Mouse (Mus musculus) forebrain, embryonic 12.5 days (tissue): ENCODE data around the gene Trir. TPM values are rescaled to one million over a fixed set of nuclear protein-coding genes. Genes with fewer than 3 reads are reported as not detected.
A peak's percentile ranks its signal among the peaks of the same experiment; 100 is the strongest.

Experiments used
- ATAC-seq: fragments of 200-750 bp; cut with Nextera tagmentation; 2 replicates; pipeline ENCODE4 v1.8.0; 2017; ENCODE audit warnings: moderate TSS enrichment; ENCODE audit not compliant: low FRiP score
- H3K27ac ChIP-seq: fragments of 300-500 bp; sonication (generic); 2 replicates; pipeline ENCODE4 v1.5.1; 2016; ENCODE audit warnings: mild to moderate bottlenecking
- H3K27me3 ChIP-seq: fragments of 300-500 bp; sonication (generic); 2 replicates; pipeline ENCODE4 v1.6.1; 2016; ENCODE audit warnings: mild to moderate bottlenecking
- H3K36me3 ChIP-seq: fragments of 300-500 bp; sonication (generic); replicated peaks from 2 replicates; pipeline ENCODE4 v1.6.1; 2016; ENCODE audit warnings: mild to moderate bottlenecking
- H3K4me1 ChIP-seq: fragments of 300-500 bp; sonication (generic); 2 replicates; pipeline ENCODE4 v1.6.1; 2016
- H3K4me2 ChIP-seq: fragments of 300-500 bp; sonication (generic); 2 replicates; pipeline ENCODE4 v1.6.1; 2016; ENCODE audit warnings: mild to moderate bottlenecking, moderate library complexity
- H3K4me3 ChIP-seq: fragments of 300-500 bp; sonication (generic); replicated peaks from 2 replicates; pipeline ENCODE4 v1.5.1; 2016; ENCODE audit warnings: mild to moderate bottlenecking
- H3K9ac ChIP-seq: fragments of 300-500 bp; sonication (generic); 2 replicates; pipeline ENCODE4 v1.6.1; 2016; ENCODE audit warnings: mild to moderate bottlenecking
- H3K9me3 ChIP-seq: fragments of 300-500 bp; sonication (generic); 2 replicates; pipeline ENCODE4 v1.6.1; 2016
- WGBS: fragments of 180-500 bp; shearing (Covaris S2); methylation state at CpG from one replicate; pipeline ENCODE4 v1.1.7; 2016; 5-methylcytosine and 5-hydroxymethylcytosine counted together
- polyA plus RNA-seq: library from polyadenylated mRNA; unstranded; fragments of >200 nt; fragmentation: Nextera tagmentation; extraction: Ambion mirVana; gene quantifications from 2 replicates; pipeline ENCODE4 v1.2.1, GENCODE M21; 2016

Gene Trir
- polyA plus RNA-seq, 1 experiment from 2014 or later: 175 TPM

DNA sequence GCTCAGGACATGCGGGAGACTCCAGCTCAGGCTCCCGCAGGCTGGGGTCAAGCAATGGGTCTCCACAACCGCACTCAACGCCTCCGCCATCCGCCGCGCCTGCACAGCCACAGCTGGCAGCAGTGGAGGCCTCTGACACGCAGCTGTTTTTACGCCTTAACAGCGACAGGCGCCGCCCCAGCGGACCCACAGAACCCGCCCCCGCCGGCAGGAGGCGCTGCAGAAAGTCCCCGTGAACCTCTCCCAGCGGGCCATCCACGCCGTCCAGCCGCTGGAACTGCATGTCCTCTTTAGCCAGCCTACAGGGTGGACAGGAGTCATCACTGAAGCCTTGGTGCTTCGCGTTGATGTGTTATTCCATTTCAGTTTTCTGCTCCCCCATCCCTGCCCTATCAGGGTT is 18.9 kb upstream of the Trir start:
- Histone ChIP-seq H3K4me2 (no peak overlapping the region), H3K27me3 (peaks cover 54% of the 10 kb centered on the region), H3K4me1 (no peaks in the 10 kb centered on the region), H3K9ac (no peak overlapping the region), H3K4me3 (no peak overlapping the region), H3K36me3 (no peaks in the 10 kb centered on the region), H3K9me3 (0 out of 2 replicates have a peak, but pooled peaks cover 5% of the 10 kb centered on the region), H3K27ac (no peak overlapping the region)
- WGBS: 17% methylated on average over 25 of the region's 25 CpGs
- ATAC-seq: no peak

DNA sequence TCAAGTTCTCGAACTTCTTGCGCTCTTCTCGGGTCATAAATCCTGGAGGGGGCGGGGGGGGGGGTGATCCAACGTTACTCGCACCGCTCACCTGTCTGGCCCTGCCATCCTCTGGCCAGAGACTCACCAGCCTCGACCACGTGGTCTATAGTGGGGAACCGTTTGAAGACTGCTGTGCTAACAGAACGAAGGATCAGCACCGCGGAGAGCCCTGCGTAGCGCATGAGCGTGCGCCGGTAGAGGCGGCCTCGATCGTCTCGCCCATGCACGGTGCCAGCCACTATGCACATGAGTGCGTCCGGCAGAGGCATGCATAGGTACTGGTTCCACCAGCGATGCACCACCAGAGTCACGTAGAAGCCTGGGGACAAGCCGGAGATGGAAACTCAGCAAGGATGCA is 15.4 kb upstream of the Trir start:
- Histone ChIP-seq H3K4me3 (no peak overlapping the region), H3K9me3 (0 out of 2 replicates have a peak, but pooled peaks cover 5% of the 10 kb centered on the region), H3K27ac (no peak overlapping the region), H3K27me3 (peaks cover 74% of the 10 kb centered on the region), H3K36me3 (no peaks in the 10 kb centered on the region), H3K4me2 (no peak overlapping the region), H3K9ac (no peak overlapping the region), H3K4me1 (peaks cover 6% of the 10 kb centered on the region)
- ATAC-seq: no peak
- WGBS: 21% methylated on average over 28 of the region's 28 CpGs

DNA sequence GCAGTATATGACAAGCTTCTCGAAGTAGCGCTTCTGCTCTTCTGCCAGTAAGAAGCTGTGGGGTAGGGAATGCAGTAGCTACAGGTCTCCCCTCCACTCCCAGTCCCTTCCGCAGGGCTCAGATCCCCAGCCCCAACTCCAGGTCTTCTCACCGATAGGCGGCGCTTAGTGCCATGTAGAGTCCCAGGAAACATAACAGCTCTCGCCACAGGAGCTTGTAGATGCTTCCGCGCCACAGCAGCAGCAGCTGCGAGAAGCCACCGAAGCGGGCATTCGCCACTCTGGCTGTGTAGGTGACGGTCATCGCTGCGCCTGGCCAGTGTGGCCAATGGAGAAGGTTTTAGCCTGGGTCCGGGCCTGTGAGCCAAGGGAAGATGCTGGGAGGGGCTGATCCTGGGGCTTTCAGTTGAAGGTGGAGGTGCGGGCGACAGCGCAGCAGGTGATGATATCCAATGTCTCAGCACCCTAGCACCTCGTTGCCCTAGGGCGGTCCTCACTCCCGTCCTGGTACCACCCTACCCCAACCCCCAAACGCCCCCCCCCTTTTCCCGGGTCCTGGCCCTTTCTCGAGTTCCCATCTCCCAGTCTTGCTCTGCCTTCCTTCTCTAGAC is 13.3 kb upstream of the Trir start:
- H3K27ac ChIP-seq: no peak overlapping the region
- WGBS: 6% methylated on average over 25 of the region's 26 CpGs

DNA sequence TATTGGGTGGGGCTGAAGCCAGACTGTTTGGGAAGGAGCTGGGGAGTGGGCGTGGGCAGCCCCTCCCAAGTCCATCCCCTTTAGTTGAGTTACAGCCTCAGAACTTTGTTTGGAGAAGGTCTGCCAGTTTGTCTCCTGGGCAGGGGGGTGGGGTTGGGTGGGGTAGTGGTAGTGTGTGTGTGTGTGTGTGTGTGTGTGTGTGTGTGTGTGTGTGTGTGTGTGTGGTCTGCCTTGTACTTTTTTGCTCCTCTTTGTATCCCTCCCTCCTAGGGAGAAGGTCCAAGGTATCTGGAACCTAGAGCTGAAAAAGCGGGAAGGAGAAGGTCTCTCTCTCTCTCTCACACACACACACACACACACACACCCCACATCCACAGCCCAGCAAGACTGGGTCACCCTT is 12.2 kb upstream of the Trir start, which contains the start of gene Best2:
TSS of gene Best2 (minus strand) at position 101 of the 400 bp plus-strand sequence.
- ATAC-seq: no peak
- WGBS: 61% methylated on average over 1 of the region's 2 CpGs
- Histone ChIP-seq H3K27ac (no peak within 1 kb of the TSS), H3K4me1 (peaks cover 6% of the 10 kb centered on the region), H3K4me2 (peak within 1 kb of the TSS; percentile 76), H3K9ac (peak within 1 kb of the TSS; percentile 59), H3K9me3 (0 out of 2 replicates have a peak, but pooled peaks cover under 1% of the 10 kb centered on the region), H3K4me3 (peak within 1 kb of the TSS; percentile 37), H3K27me3 (peaks cover 50% of the 10 kb centered on the region), H3K36me3 (peaks cover 23% of the 10 kb centered on the region)

More for the DNA sequence above, 13.3 kb upstream of the Trir start:
- ATAC-seq: peak; percentile 79; the same call in 1 of the 2 replicates
- peak overlapping the region; percentile 59 for H3K9ac ChIP-seq
- peaks cover 6% of the 10 kb centered on the region for H3K4me1 ChIP-seq
- peaks cover 60% of the 10 kb centered on the region for H3K27me3 ChIP-seq
- H3K36me3 ChIP-seq: peaks cover 12% of the 10 kb centered on the region
- peak overlapping the region; percentile 76 for H3K4me2 ChIP-seq
- 0 out of 2 replicates have a peak, but pooled peaks cover 5% of the 10 kb centered on the region for H3K9me3 ChIP-seq
- H3K4me3 ChIP-seq: peak overlapping the region; percentile 37

DNA sequence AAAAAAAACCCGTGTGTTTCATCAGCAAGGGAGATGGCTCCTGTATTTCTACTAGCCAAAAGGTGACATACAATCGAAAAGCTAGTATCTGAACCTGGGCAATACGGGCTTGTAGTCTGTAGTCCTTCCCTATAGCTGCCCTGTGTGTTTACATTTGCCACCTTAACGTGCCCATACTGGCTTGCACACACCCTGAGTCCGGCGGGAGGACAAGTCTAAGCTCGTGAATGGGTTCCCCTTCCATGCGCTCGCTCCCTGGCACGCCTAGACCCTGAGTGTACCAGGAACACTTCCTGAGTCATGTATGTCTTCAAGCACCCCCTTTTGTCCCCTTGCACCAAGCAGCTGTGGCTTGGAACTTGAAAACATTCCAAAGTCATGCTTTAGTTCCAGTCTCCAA is 9.9 kb upstream of the Trir start:
- Histone ChIP-seq H3K4me2 (no peak overlapping the region), H3K4me1 (peaks cover 6% of the 10 kb centered on the region), H3K4me3 (no peak overlapping the region), H3K27ac (no peak overlapping the region), H3K9ac (no peak overlapping the region), H3K27me3 (peaks cover 34% of the 10 kb centered on the region), H3K36me3 (peaks cover 46% of the 10 kb centered on the region), H3K9me3 (no peaks in the 10 kb centered on the region)
- WGBS: 72% methylated on average over 10 of the region's 10 CpGs
- no peak for ATAC-seq

DNA sequence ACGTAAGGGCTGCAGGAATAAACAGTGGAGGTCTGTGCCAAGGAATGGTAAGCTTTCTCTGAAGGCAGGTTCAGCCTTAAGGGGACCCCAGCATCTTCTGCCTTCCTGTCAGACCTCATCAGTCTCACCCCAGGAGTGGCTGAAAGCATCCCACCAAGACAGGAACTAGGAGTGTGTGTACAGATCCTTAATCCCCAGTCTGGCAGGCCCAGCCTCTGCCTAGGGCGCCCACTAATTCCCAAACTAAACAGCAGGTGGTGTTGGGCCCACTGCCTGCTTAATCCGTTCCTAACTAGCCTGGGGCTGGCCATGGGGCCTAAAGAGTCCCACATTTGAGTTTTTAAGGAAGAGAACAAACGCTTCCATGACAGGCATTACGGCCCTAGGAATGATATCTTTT is 9.4 kb upstream of the Trir start:
- H3K9me3 ChIP-seq: no peaks in the 10 kb centered on the region
- 29% methylated on average over 5 of the region's 5 CpGs for WGBS
- H3K4me3 ChIP-seq: no peak overlapping the region
- peaks cover 51% of the 10 kb centered on the region for H3K36me3 ChIP-seq
- no peak overlapping the region for H3K4me2 ChIP-seq
- no peak for ATAC-seq
- no peak overlapping the region for H3K27ac ChIP-seq
- H3K9ac ChIP-seq: no peak overlapping the region
- peaks cover 29% of the 10 kb centered on the region for H3K27me3 ChIP-seq
- H3K4me1 ChIP-seq: peaks cover 11% of the 10 kb centered on the region

DNA sequence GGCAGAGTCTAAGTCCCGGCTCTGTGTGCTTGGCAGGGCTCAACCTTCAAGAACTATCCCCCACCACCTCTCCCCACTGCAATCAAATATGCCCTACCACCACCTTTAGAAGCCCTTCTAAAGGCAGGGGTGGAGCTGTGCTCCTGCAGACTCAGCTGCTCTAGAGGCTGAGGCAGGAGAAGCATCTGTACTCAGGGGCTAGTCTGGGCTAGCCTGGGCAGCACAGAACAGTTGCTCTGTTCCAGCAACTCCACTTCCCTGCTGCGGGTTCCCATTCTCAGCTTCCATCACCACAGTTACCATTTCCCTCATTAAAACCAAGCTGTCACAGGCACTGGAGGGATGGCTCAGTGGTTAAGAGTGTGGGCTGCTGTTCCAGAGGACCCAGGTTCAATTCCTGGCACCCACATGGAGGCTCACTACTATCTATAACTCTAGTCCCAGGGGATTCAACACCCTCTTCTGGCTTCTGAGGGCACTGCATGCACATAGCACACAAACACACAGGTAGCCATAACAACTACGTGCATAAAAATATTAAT is 5.0 kb upstream of the Trir start:
- ATAC-seq: no peak
- no peaks in the 10 kb centered on the region for H3K9me3 ChIP-seq
- no peak overlapping the region for H3K4me3 ChIP-seq
- H3K27ac ChIP-seq: no peak overlapping the region
- 97% methylated on average over 3 of the region's 3 CpGs for WGBS
- H3K36me3 ChIP-seq: peaks cover 69% of the 10 kb centered on the region
- H3K9ac ChIP-seq: no peak overlapping the region
- peaks cover 29% of the 10 kb centered on the region for H3K4me1 ChIP-seq
- no peaks in the 10 kb centered on the region for H3K27me3 ChIP-seq
- H3K4me2 ChIP-seq: no peak overlapping the region

DNA sequence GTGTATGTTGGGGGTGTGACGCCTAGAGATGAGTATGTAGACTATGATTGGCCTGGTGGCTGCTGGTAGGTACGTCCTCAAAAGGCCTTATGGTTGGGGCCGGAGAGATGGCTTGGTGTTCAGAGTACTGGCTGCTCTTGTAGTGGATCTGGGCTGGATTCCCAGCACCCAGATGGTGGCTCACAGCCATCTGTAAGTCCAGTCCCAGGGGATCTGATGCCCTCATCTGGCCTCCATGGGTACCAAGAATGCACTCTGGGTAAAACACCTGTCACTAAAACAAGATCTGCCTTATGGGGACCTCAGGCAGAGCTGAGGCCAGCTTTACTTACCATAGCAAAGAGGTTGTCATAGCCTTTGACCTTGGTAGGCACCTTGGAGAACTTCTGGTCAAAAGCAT is 2.8 kb upstream of the Trir start:
- WGBS: 95% methylated on average over 3 of the region's 3 CpGs
- Histone ChIP-seq H3K27ac (no peak overlapping the region), H3K4me2 (peak overlapping the region; percentile 97), H3K9ac (no peak overlapping the region), H3K27me3 (no peaks in the 10 kb centered on the region), H3K4me1 (peaks cover 42% of the 10 kb centered on the region), H3K36me3 (peaks cover 52% of the 10 kb centered on the region), H3K9me3 (no peaks in the 10 kb centered on the region), H3K4me3 (peak overlapping the region; percentile 90)
- ATAC-seq: no peak

DNA sequence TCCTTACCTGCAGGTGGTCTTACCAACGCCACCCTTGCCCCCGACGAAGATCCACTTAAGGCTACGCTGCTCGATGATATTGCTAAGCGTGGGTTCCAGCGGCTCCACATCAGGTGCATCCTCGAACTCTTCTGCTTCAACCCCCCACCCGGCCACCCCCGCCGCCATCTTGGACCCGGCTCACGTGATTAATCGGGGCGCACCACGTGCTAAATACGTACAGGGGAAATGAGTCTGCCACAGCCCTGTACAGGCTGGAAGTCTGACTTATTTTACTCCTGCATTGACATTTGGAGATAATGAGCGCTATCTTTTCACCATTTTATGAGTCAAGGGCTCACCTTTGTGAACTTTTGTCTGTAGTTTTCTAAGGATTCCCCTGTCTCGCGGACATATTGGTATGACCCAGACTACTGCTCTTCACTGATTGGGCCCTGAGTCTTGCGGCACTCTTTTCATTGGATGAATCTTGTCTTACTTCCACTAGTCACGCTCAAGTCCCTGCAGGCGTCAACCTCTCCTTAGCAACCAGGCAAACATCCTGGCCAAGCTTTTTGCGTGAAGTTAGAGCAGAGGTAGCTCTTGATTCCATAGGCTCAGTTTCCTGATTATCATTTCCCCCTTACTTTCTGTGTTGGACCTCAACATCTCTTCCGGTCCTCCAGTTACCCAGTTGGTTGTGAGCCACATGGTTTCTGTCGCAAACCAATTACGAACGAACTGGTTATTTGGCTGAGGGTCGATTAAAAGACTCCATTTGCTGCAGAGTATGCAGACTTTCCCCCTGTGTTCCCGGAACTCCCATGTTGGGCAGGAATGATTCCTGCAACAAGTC is 1.3 kb upstream of the Trir start, which contains the start of gene Asna1:
TSS of gene Asna1 (minus strand) at position 184 of the 835 bp plus-strand sequence.
- peak within 1 kb of the TSS; percentile 88; the same call in 1 of the 2 replicates for H3K27ac ChIP-seq
- peak; percentile 90 for ATAC-seq
- H3K9ac ChIP-seq: peak within 1 kb of the TSS; percentile 87
- H3K36me3 ChIP-seq: peaks cover 52% of the 10 kb centered on the region
- H3K4me2 ChIP-seq: peak within 1 kb of the TSS; percentile 97
- H3K27me3 ChIP-seq: no peaks in the 10 kb centered on the region
- H3K4me3 ChIP-seq: peak within 1 kb of the TSS; percentile 90
- WGBS: 9% methylated on average over 30 of the region's 30 CpGs
- no peaks in the 10 kb centered on the region for H3K9me3 ChIP-seq
- peaks cover 48% of the 10 kb centered on the region for H3K4me1 ChIP-seq

DNA sequence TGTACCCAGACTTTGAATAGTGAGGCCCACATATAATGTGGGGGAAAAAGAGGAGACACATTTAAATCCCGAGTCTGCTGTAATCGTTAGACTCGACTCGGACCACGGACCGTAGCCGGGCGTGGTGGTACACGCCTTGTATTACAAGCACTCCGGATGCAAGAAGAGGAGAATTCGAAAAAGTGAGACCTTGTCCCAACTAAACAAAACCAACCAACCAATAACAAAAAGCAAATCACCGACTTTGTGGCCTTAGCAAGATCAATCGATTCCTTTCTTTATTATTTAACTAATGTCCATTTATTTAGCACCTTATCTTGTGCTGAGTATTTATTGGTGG is 863 bp downstream of the Trir start:
- Histone ChIP-seq H3K9ac (peak overlapping the region; percentile 99), H3K36me3 (peaks cover 50% of the 10 kb centered on the region), H3K4me2 (peak overlapping the region; percentile 97), H3K27ac (peak overlapping the region; percentile 88; the same call in 1 of the 2 replicates), H3K27me3 (no peaks in the 10 kb centered on the region), H3K4me1 (peaks cover 43% of the 10 kb centered on the region), H3K4me3 (peak overlapping the region; percentile 99), H3K9me3 (no peaks in the 10 kb centered on the region)
- 2% methylated on average over 13 of the region's 13 CpGs for WGBS
- ATAC-seq: no peak

DNA sequence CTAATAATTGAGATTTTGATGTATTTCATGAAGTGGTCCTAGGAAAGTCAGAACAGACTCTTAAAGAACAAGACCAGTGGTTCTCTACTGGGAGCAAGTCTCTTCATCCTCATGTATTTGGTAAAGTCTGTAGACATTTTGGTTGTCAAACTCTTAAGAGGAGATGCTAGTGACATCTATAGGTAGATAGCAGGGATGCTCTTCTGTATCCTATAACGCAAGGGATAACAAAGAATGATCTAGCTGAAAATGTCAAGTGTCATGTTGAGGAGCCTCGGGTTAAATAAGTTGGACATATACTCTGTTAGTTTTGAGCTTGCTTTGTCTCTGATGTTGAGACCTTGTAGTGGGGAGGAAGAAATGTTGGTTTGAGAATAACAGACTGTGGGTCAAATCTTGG is 1.3 kb downstream of the Trir start:
- Histone ChIP-seq H3K4me1 (peaks cover 43% of the 10 kb centered on the region), H3K9ac (peak overlapping the region; percentile 99), H3K27ac (no peak overlapping the region), H3K4me2 (peak overlapping the region; percentile 97), H3K27me3 (no peaks in the 10 kb centered on the region), H3K4me3 (peak overlapping the region; percentile 99), H3K9me3 (no peaks in the 10 kb centered on the region), H3K36me3 (peaks cover 50% of the 10 kb centered on the region)
- no peak for ATAC-seq
- 27% methylated on average over 2 of the region's 2 CpGs for WGBS

DNA sequence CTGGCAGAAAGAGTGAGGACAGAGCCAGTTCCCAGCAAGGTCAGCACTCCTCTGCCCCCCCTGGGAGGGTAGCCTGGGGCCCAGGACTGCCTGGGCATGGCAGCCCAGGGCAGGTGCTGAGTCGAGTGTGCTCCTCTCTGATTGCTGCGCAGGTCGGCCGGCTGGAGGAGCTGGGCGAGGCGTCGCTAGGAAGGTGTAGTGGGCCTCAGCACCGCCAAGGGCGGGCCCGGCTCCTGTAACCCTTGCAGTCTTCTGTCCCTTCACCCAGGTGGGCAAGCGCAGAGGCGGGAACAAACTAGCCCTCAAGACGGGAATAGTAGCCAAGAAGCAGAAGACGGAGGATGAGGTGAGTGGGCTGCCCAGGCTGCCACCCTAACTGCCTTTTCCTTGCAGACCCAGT is 2.6 kb downstream of the Trir start:
- H3K4me1 ChIP-seq: peaks cover 39% of the 10 kb centered on the region
- H3K9me3 ChIP-seq: no peaks in the 10 kb centered on the region
- WGBS: 92% methylated on average over 14 of the region's 14 CpGs
- H3K27ac ChIP-seq: no peak overlapping the region
- peak overlapping the region; percentile 97; the same call in 1 of the 2 replicates for H3K4me2 ChIP-seq
- no peaks in the 10 kb centered on the region for H3K27me3 ChIP-seq
- H3K4me3 ChIP-seq: peak overlapping the region; percentile 99
- peaks cover 52% of the 10 kb centered on the region for H3K36me3 ChIP-seq
- H3K9ac ChIP-seq: peak overlapping the region; percentile 99; the same call in 1 of the 2 replicates
- no peak for ATAC-seq
